Mouse (Mus musculus) mouse trophoblast stem cell (cell line): ENCODE measurements at regions not wholly inside any gene's neighbourhood (a gene's known extent, or its start where the extent isn't known, plus 50 kb on each side); places are given as distances from the start of the nearest gene placed in this dataset.
"Not testable (repeated sequence)": the region's sequence is repeated elsewhere in the genome, so short reads cannot be mapped to it uniquely, and the experiment has no call there.

Source experiments
- in situ Hi-C, 2 experiments: fragments of 300-500 bp; cut with MseI, MboI; formaldehyde crosslinking; loops; 2 replicates in 1 of 2; 3 replicates in 1 of 2; pipeline ENCODE4 v1.15.1; 2025

GRCm38 (mm10) chr2:166476953-166477352 lies 236.7 kb downstream of the Prex1 start:
- in situ Hi-C loops: no loop called here

DNA sequence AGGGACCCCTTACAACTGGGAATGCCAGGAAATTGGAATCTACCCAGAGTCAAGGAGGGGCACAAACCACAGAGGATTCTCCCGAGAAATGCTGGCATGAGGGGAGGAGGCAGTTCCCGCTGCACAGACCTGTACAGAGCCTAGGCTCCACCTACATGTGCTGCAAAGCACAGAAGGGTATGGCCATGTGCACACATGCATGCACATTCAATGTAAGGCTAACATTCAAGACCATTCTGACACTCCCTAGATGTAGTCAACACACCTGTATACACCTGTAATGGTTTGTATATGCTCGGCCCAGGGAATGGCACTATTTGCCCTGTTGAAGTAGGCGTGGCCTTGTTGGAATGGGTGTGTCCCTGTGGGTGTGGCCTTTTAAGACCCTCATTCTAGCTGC lies 238.0 kb downstream of the Prex1 start:
- in situ Hi-C loops: no loop called here

DNA sequence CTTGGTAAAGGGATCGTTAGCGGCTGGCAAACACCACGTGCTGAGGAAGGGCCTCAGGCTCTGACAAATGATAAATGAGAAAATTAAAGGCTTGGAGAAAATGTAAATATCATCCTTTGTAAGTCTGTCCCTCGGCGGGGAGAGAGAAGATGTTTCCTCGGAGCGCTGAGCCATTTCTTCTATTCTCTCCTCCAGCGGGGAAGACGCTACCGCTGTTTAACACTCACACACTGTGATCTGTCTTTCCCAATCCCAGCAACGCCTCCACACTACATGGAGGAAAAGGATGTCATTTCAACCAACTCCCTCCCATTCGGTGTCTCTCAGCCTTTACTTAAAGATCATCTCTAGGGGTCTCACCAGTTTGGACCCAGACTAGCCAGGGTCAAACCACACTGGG lies 239.0 kb downstream of the Prex1 start:
- in situ Hi-C loops: no loop called here

- in situ Hi-C loops: no loop called here
Measured at GRCm38 (mm10) chr2:166471257-166471753, 242.3 kb downstream of the Prex1 start.

DNA sequence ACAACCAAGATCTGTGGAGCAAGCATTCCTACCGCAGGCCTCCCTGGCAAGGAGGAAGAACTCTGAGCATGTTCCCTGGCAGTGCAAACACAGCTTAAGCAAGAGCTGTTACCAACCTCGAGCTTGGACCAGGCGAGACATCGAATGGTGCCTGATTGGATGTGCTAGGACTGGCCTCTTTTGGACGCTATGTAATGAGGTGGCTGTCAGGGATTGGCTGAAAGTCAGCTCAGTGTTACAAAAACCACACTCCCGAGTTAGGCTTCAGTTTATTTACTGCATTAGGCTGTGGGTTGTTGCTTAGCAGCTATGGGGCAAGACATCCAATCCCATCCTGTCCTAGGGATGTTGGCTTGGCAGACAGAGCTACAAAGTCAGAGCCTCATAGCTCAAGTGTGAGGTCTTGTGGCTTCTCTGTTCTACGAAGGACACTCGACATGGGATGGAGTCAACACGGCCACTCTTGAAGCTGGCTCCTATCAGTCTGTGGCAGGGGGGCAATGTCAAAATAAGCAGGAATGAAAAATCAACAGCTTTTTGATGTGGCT lies 244.5 kb downstream of the Prex1 start:
- in situ Hi-C loops: no loop called here

DNA sequence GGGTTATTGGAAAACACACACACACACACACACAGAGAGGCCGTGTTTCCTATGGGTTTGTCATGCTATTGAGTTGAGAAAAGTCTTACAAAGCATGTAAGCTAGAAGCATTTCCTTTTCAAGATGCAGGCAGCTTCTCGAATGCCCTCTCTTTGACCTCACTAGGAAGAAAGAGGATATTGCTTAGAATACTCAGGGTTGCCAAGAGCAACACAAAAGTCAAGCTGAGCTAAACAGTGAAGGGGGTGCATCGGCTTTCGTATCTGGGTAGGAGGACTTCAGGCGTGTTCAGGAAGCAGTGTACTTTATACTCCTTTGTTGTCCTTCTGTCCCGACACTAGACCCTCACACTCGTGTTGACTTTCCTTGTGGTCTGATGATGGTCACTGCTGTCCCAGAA lies 246.5 kb downstream of the Prex1 start:
- in situ Hi-C loops: no loop called here

- in situ Hi-C loops: no loop called here
Measured at GRCm38 (mm10) chr2:166465531-166465930, 248.1 kb downstream of the Prex1 start.

DNA sequence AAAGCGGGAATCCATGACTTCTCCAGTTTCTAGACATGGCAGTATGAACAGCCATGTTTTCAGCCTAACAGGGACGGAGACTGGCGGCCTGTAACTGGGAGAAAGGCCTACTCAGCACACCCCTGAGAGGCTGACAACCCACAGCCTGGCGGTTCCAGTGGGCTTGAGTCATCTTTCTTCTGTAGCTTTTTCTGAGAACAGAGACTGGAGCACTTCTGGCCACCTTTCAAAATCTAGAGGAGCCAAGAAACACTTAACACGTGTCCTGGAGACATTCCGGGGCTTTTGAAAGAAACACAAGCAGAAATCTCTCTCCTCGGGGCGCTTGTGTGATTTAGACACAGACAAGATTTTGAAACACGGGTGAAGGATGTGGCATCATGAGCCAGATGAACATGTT lies 250.1 kb downstream of the Prex1 start:
- in situ Hi-C loops: no loop called here

DNA sequence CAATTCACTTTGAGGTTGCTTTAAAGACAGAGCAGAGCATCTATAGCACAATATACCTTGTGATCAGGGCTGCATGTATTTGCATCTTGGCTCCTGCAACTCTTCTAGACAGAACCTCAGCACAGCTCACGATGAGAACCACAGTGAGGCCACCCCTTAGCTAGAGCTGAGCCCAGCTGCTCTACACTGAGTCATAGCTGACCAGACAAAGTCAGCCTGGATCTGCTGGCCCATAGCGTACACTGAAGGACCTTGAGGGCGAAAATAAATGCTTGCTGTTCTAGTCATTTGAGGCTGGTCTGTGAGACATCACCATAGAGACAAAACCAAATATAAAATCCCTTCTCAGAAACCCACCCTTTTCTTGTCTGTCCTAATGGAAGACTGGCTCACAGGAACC lies 251.7 kb downstream of the Prex1 start:
- in situ Hi-C loops: no loop called here

GRCm38 (mm10) chr2:166461103-166461502 lies 252.5 kb downstream of the Prex1 start:
- in situ Hi-C loops: no loop called here

DNA sequence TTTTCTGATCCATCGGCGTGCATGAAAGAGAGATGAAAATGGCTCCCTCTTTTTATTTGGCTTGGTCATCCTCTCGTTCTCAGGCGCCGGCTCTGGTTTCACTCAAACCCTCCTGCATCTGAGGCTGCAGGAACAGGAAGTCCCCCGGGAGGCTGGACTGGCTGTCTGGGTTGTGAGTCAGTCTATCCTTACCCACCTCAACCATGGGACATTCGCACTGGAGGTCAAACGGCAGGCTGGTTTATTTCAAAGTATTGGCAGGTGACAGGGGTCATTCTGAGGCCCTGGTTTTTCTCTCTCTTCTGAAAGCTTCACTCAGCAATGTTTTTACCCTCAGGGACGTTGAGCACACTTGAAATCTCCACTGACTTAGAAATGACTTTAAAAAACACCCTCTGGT lies 253.7 kb downstream of the Prex1 start:
- in situ Hi-C loops: no loop called here

DNA sequence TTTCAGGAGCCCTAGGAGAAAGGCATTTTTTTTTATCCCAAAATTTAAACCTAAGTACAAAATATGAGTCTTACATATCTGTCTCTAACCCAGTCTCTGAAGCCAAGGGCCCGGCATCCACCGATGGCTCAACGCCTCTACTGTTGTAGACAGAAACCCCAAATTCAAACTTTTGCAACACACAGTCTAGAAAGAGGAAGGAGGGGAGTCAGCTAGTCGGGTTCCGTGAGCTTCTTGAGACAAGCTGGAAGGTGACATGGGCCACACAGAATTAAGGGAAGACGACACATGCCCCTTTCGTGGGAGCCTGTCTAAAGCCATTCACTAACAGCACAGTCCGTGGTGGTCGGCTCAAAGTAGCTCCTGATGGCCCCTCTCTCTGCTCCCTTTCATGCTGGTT lies 254.7 kb downstream of the Prex1 start:
- in situ Hi-C loops: no loop called here

- in situ Hi-C loops: no loop called here
Measured at GRCm38 (mm10) chr2:166457381-166458172, 256.1 kb downstream of the Prex1 start.

DNA sequence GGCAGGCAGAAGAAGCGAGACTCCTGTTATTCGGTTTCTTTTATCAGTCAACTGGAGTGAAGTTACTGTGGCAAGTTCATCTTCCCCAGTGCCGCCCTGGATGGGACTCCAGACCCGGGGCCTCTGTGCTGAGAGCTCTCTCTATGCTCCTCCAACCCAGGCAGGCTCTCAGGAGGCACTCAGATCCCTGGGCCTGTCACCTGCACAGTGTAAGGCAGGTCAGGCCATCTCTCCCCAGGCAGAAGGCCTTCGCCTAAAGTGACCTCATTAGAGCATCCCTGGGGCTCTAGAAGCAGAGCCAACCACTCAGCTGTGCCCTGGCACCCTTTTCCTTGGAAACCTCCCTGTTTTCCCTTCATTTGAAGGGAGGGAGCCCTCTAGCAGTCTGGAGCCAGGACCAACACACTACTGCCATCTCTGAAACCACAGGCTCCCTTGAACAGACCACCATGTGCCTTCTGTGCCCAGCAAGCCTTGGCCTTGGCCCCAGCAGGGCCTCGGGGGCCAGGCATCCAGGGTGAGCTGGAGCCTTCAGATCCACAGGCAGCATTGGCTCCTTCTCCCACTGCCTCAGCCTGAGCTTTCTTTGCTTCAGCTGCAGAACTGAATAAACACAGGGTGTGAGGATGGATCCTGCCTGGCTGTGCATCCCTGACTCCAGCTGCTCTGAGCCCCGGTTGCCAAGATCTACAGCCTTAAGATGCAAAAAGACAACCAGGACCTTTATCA lies 259.3 kb downstream of the Prex1 start:
- in situ Hi-C loops: not testable (repeated sequence)

- in situ Hi-C loops: no loop called here
Measured at GRCm38 (mm10) chr2:166450964-166451363, 262.7 kb downstream of the Prex1 start.

- in situ Hi-C loops: no loop called here
Measured at GRCm38 (mm10) chr2:166450380-166450779, 263.3 kb downstream of the Prex1 start.

DNA sequence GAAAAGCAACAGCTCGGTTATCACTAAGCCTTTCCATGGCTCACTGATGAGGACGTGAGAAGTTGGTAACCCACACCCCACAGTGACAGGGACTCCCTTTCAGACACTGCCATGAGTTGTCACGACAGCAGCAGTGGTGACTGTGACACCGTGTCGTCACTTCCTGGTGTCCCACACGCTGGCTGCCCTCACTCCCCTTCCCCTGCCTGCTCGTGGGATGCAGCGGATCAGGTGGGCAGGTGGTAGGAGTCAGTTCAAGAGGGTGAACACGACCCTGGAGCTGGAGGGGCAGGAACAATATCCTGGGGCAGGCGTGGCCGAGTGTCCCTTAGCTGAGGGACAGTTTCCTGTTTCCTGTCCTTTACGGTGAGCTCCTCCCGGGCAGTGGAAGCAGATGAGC lies 264.9 kb downstream of the Prex1 start:
- in situ Hi-C loops: loop anchor here in 1 of 2 experiments (10.0 kb wide), 2 partner anchors 116 to 294 kb away; partner anchors contain the start of gene Sulf2

GRCm38 (mm10) chr2:166448161-166448560 lies 265.5 kb downstream of the Prex1 start:
- in situ Hi-C loops: loop anchor here in 1 of 2 experiments (10.0 kb wide), 2 partner anchors 117 to 293 kb away; partner anchors contain the start of gene Sulf2

GRCm38 (mm10) chr2:166446536-166446935 lies 267.1 kb downstream of the Prex1 start:
- in situ Hi-C loops: loop anchor here in 1 of 2 experiments (10.0 kb wide), 2 partner anchors 118 to 292 kb away; partner anchors contain the start of gene Sulf2

- in situ Hi-C loops: loop anchor here in 1 of 2 experiments (10.0 kb wide), 2 partner anchors 119 to 291 kb away; partner anchors contain the start of gene Sulf2
Measured at GRCm38 (mm10) chr2:166445824-166446223, 267.8 kb downstream of the Prex1 start.

DNA sequence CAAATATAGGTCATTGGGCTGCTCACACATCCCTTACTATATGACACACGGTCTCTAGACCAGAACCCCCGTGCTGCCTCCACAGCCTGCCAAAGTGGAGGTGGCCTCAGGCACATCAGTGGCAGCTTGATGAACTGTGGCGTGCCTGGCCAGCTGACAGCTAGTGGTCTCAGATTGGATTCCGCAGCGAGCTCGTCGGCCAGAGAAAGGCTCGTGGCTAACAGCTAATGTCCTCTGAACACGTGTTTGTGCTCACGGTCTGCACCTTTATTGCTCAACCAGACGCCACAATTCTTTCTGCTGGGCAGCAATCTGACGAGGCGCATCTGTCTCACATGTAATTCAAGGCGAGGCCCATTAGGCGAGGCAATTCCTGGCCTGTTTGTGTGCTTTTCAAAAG lies 270.6 kb downstream of the Prex1 start:
- in situ Hi-C loops: loop anchor here in 1 of 2 experiments (10.0 kb wide), 2 partner anchors 122 to 288 kb away; partner anchors contain the start of gene Sulf2
